Mouse (Mus musculus) retina, postnatal 7 days (tissue): Measurements from ENCODE around the gene Kiz.
A peak's percentile ranks its signal among the peaks of the same experiment; 100 is the strongest.

Experiments used
- DNase-seq: peaks from one replicate; pipeline ENCODE4 v3.0.0-alpha.2; 2012; ENCODE audit warnings: low read depth, low spot score

Kiz gene

GRCm38 (mm10) chr2:146865781-146866180, 10.1 kb downstream of the Kiz start:
- no peak for DNase-seq

- DNase-seq: no peak
These were observed 15.9 kb downstream of the Kiz start for GRCm38 (mm10) chr2:146871300-146872269.

GRCm38 (mm10) chr2:146872697-146873096, 17.0 kb downstream of the Kiz start:
- DNase-seq: no peak

GRCm38 (mm10) chr2:146873881-146874441, 18.3 kb downstream of the Kiz start:
- DNase-seq: no peak

GRCm38 (mm10) chr2:146877423-146878098, 21.9 kb downstream of the Kiz start:
- DNase-seq: no peak

GRCm38 (mm10) chr2:146881623-146882022, 26.0 kb downstream of the Kiz start:
- no peak for DNase-seq

- DNase-seq: no peak
These were observed 28.7 kb downstream of the Kiz start for GRCm38 (mm10) chr2:146884291-146884855.

GRCm38 (mm10) chr2:146888786-146889414, 33.2 kb downstream of the Kiz start:
- DNase-seq: no peak

GRCm38 (mm10) chr2:146898977-146899376, 43.3 kb downstream of the Kiz start:
- DNase-seq: no peak

GRCm38 (mm10) chr2:146916085-146916484, 60.4 kb downstream of the Kiz start:
- DNase-seq: no peak

GRCm38 (mm10) chr2:146917770-146918169, 62.1 kb downstream of the Kiz start:
- DNase-seq: no peak

- no peak for DNase-seq
These were observed 64.9 kb downstream of the Kiz start for GRCm38 (mm10) chr2:146920375-146921160.

- no peak for DNase-seq
These were observed 69.6 kb downstream of the Kiz start for GRCm38 (mm10) chr2:146925296-146925695.

GRCm38 (mm10) chr2:146925846-146926245, 70.2 kb downstream of the Kiz start:
- no peak for DNase-seq

- no peak for DNase-seq
These were observed 92.6 kb downstream of the Kiz start for GRCm38 (mm10) chr2:146948223-146948776.

- DNase-seq: no peak
These were observed 100.7 kb downstream of the Kiz start for GRCm38 (mm10) chr2:146956366-146956765.

GRCm38 (mm10) chr2:146958398-146958911, 102.8 kb downstream of the Kiz start:
- no peak for DNase-seq

- peak; percentile 71 for DNase-seq
These were observed 103.5 kb downstream of the Kiz start for GRCm38 (mm10) chr2:146958951-146959821.

GRCm38 (mm10) chr2:146975024-146975423, 119.4 kb downstream of the Kiz start:
- DNase-seq: no peak
